Mouse (Mus musculus) lung, adult 2 months (tissue): ENCODE data around the gene St7.

ENCODE experiments used
- CTCF ChIP-seq: fragments of 200-500 bp; IDR thresholded peaks from 2 replicates; pipeline ENCODE4 v1.5.1; 2011; ENCODE audit warnings: mild to moderate bottlenecking, low read length, control low read depth; ENCODE audit not compliant: insufficient read depth
- POLR2A ChIP-seq: fragments of 200-500 bp; IDR thresholded peaks from 2 replicates; pipeline ENCODE4 v1.6.1; 2011; ENCODE audit warnings: low read depth, mild to moderate bottlenecking, control low read depth, low read length, borderline replicate concordance; ENCODE audit errors: extremely low read depth

GRCm38 (mm10) chr6:17806569-17806968 is 113.8 kb downstream of the St7 start:
- TF ChIP-seq POLR2A (no peak), CTCF (no peak)
